Mouse (Mus musculus) cerebellum, adult 11 months (tissue): ENCODE measurements at regions not wholly inside any gene's neighbourhood (a gene's known extent, or its start where the extent isn't known, plus 50 kb on each side); places are given as distances from the start of the nearest gene placed in this dataset.

Source experiments
- DNase-seq: peaks from one replicate; pipeline ENCODE4 v3.0.0; 2022

DNA sequence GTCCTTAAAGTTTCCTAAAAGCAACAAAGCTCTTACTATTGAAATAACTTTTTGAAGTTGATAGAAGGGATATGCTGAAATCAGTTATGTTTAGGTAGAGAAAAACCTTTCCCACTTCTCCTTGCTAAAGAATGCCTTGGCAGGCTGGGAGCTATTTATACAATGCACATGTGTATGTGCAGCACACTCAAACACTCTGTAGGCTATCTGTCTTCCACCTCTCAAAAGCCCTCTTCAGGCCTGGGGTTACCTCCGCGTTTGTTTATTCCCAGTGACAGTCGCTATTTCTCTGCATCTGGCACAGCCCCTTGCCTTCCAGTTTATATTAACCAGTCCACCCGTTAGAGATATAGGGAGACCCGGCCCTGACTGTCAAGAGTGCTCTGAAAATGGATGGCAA lies 66.3 kb upstream of the Lnx1 start:
- no peak for DNase-seq

DNA sequence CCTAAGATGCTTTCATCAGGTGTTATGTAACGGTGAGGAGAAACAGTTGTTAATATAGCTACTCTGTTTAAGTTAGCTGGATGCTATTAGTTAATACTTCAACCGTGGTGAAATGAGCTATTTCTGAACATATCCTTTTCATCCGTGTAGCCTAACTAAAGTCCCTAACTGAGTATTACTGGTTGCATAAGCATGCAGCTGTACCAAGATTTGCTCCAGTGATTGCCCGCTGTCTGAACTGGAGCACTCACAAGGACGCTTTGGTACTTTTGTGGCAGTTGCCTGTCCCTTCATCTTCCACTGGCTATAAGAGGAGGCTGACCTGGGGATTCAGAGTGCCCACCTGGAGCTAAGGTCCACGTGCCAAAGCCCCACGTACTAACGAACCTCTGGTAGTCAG lies 65.3 kb upstream of the Lnx1 start:
- DNase-seq = no peak

DNA sequence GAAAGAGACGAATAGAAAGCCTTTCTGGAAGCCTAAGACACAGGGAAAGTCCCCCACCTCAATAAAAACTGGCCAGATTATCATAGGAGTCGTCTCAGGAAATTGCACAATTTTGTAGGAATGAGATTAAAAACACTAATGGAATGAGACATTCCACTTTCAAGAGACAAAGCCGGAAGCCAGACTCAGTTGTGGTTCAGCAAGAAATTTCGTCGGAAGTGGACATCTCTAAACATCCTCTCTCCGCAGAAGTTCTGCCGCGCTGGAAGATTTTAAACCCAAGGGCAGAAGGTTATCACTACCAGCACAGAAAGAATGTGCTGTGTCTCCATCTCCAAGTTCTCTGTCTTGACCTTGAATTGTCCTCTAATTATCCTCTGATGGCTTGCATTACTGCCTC lies 63.5 kb upstream of the Lnx1 start:
- no peak for DNase-seq

DNA sequence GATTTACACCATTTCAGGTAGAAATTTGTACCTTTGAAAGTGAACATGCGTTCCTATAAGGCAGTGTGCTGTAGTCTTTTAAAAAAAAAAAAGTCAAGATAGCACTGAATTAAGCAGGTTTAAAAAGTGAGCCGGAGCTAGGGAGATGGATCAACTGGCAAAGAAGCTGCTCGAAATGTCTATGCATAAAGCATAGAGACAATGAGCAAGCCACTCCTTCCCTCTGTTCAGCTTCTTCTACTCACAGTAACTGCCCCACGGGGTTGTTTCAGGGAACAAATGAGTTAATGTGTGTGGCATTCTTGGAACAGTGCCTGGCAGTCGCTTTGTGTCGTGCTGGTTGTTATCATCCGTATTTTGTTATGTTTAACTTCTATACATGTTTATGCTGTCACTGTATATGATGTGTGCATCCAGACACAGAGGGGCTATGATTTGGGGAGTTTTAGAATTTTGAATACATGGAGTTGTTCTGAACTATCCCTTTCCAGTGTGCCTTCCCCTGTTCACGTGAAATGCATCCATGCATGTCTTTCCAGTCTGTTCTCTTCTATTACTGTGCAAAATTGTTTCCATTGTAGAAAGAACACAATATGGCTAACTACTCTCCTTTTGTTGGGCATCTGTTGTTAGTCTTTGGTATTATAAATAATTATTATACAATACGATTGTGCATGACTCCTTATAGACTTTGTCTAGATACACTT lies 62.5 kb upstream of the Lnx1 start:
- no peak for DNase-seq

DNA sequence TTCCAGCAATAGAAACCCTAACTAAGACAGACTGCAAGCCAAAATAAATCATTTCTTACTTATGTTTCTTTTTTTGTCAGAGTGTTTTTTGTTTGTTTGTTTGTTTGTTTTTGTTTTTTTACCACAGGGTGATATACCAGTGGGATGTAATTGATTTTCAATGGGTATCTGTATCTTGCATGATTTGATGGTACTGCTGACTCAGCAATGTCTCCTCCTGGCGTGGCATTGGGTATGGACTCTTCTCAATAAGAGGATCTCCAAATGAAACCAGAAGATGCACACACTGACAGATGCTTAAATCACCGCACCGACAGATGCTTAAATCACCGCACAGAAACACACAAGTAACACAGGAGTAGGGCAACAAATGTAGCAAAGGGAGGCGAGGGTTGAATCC lies 54.8 kb upstream of the Lnx1 start:
- no peak for DNase-seq

DNA sequence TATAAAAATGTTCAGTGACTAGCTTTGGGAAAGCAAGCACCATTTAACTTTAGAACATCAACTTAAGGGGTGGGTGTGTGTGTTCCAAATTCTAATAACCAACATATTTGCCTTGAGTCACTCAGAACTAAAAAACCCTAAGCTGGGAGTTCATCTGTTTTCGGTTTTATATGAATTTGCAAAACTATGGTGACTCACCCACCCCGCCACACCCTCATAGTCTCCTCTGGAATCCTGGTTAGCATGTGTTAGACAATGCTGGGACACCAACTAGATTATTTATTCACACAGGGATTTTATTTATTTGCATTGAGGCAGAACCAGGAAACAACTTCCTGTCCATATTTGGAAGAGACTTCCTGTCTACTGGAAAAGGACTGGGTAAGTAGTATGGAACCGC lies 50.2 kb upstream of the Lnx1 start:
- DNase-seq = no peak
